Mouse (Mus musculus) lung, postnatal 0 days (tissue): ENCODE data around the gene Dcaf12. TPM values are rescaled to one million over a fixed set of nuclear protein-coding genes. Genes with fewer than 3 reads are reported as not detected.

Experiments
- ATAC-seq: fragments of 200-750 bp; cut with Nextera tagmentation; 2 replicates; pipeline ENCODE4 v1.8.0; 2017; ENCODE audit warnings: moderate library complexity
- DNase-seq: peaks from one replicate; pipeline ENCODE4 v3.0.0-alpha.2; 2016; ENCODE audit warnings: low spot score
- H3K27ac ChIP-seq: fragments of 300-500 bp; sonication (generic); 2 replicates; pipeline ENCODE4 v1.5.1; 2014; ENCODE audit warnings: antibody characterized with exemption, mild to moderate bottlenecking, low read length, mixed read lengths
- H3K27me3 ChIP-seq: fragments of 300-500 bp; sonication (generic); replicated peaks from 2 replicates; pipeline ENCODE4 v1.6.1; 2014; ENCODE audit warnings: low read length, mixed read lengths; ENCODE audit not compliant: insufficient read depth
- H3K36me3 ChIP-seq: fragments of 300-500 bp; sonication (generic); 2 replicates; pipeline ENCODE4 v1.6.1; 2014; ENCODE audit warnings: low read length, mixed read lengths; ENCODE audit not compliant: insufficient read depth
- H3K4me1 ChIP-seq: fragments of 300-500 bp; sonication (generic); 2 replicates; pipeline ENCODE4 v1.6.1; 2014; ENCODE audit warnings: antibody characterized with exemption, low read depth, low read length, mixed read lengths; ENCODE audit not compliant: insufficient read depth
- H3K4me2 ChIP-seq: fragments of 300-500 bp; sonication (generic); replicated peaks from 2 replicates; pipeline ENCODE4 v1.6.1; 2014; ENCODE audit warnings: low read depth, mild to moderate bottlenecking, low read length, moderate library complexity, mixed read lengths
- H3K4me3 ChIP-seq: fragments of 300-500 bp; sonication (generic); 2 replicates; pipeline ENCODE4 v1.5.1; 2014; ENCODE audit warnings: low read depth, low read length
- H3K9ac ChIP-seq: fragments of 300-500 bp; sonication (generic); replicated peaks from 2 replicates; pipeline ENCODE4 v1.6.1; 2014; ENCODE audit warnings: low read depth, mild to moderate bottlenecking
- H3K9me3 ChIP-seq: fragments of 300-500 bp; sonication (generic); 2 replicates; pipeline ENCODE4 v1.6.1; 2016; ENCODE audit warnings: low read length, mixed read lengths
- CTCF ChIP-seq: IDR thresholded peaks from 2 replicates; pipeline ENCODE4 v1.5.1; 2016; ENCODE audit warnings: antibody characterized with exemption, mild to moderate bottlenecking
- EP300 ChIP-seq: IDR thresholded peaks from 2 replicates; pipeline ENCODE4 v1.6.1; 2016; ENCODE audit warnings: antibody characterized with exemption, mild to moderate bottlenecking, control low read depth
- WGBS: fragments of 180-500 bp; shearing (Covaris S2); extraction: QIAGEN DNeasy Blood & Tissue Kit; methylation state at CpG from one replicate; pipeline ENCODE4 v1.1.7; 2014; 5-methylcytosine and 5-hydroxymethylcytosine counted together
- polyA plus RNA-seq: library from polyadenylated mRNA; unstranded; fragments of >200 nt; fragmentation: Nextera tagmentation; extraction: Ambion mirVana; gene quantifications from 2 replicates; pipeline ENCODE4 v1.2.1, GENCODE M21; 2015

The Dcaf12 gene
- polyA plus RNA-seq, 1 experiment from 2014 or later: 41.3 TPM

DNA sequence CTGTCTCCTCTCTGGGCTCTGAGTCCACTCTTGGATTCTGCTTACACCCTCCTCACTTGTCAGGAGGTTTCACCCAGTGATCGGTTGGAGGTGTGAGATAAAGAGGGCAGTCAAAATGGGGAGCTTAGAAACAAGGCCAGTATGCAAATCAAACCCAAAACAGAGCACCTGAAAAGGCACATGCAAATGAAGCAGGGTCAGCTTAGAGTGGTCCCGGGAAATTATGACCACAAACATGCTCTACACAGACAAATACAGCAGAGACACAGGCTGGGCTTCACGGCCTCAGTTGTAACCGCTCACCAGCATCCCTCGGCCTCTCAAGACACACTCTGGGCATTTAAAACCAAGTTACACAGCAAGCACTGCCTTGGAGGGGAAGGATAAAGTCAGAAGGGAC is 15.7 kb downstream of the Dcaf12 start:
- no peak overlapping the region for H3K9ac ChIP-seq
- peaks cover 61% of the 10 kb centered on the region; the same call in 1 of the 2 replicates for H3K36me3 ChIP-seq
- H3K27me3 ChIP-seq: no peaks in the 10 kb centered on the region
- H3K4me2 ChIP-seq: no peak overlapping the region
- DNase-seq: no peak
- 86% methylated on average over 5 of the region's 5 CpGs for WGBS
- no peak overlapping the region for H3K27ac ChIP-seq
- no peak for ATAC-seq
- no peaks in the 10 kb centered on the region for H3K4me1 ChIP-seq
- H3K9me3 ChIP-seq: no peaks in the 10 kb centered on the region
- TF ChIP-seq CTCF (no peak), EP300 (no peak)
- no peak overlapping the region for H3K4me3 ChIP-seq

DNA sequence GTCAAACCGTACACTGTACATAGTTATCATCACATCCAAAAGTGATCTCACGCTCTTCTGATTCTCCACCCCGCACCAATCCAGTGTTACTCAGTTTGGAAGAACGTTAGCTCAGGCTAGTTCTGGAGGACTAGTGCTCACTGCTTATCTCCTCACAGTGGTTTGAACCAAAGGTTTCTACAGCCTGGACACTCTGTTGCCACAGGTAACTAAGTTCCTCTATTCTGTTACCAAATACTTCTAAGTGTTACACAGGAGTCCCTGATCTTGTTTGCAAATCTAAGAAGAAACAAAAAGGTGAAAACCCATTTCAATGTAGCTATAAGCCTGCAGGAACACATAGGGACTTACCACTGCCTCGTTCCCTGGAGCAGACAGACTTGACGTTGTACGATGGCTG is 18.7 kb downstream of the Dcaf12 start:
- 95% methylated on average over 7 of the region's 7 CpGs for WGBS
- no peaks in the 10 kb centered on the region for H3K9me3 ChIP-seq
- H3K4me3 ChIP-seq: no peak overlapping the region
- TF ChIP-seq EP300: no peak
- no peak for TF ChIP-seq CTCF
- H3K36me3 ChIP-seq: peaks cover 74% of the 10 kb centered on the region
- no peak overlapping the region for H3K27ac ChIP-seq
- DNase-seq (no peak), ATAC-seq (no peak)
- no peaks in the 10 kb centered on the region for H3K27me3 ChIP-seq
- no peak overlapping the region for H3K4me2 ChIP-seq
- no peaks in the 10 kb centered on the region for H3K4me1 ChIP-seq
- H3K9ac ChIP-seq: no peak overlapping the region

DNA sequence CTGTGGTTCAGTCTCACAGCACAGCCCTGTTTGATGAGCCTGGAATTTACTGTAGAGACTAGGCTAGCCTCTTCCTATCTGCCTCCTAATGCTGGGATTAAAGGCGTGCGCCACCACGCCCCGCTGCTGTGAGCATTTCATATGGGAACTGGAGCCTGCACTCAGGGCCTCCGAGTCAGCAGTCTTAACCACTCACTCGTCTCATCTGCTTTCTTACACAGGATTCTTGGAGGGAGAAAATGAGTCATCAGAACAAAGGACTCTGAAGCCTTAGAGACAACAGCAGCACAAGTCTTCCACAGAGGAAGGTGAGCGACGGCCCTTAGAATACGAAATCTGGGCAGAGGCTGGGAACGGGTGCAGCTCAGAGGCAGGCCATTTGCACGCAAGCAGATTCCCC is 19.2 kb downstream of the Dcaf12 start:
- no peak for ATAC-seq
- WGBS: 89% methylated on average over 11 of the region's 11 CpGs
- Histone ChIP-seq H3K9me3 (no peaks in the 10 kb centered on the region), H3K4me3 (no peak overlapping the region), H3K27ac (no peak overlapping the region), H3K4me2 (no peak overlapping the region), H3K36me3 (peaks cover 69% of the 10 kb centered on the region), H3K9ac (no peak overlapping the region), H3K27me3 (no peaks in the 10 kb centered on the region), H3K4me1 (no peaks in the 10 kb centered on the region)
- no peak for DNase-seq
- TF ChIP-seq EP300: no peak
- no peak for TF ChIP-seq CTCF

DNA sequence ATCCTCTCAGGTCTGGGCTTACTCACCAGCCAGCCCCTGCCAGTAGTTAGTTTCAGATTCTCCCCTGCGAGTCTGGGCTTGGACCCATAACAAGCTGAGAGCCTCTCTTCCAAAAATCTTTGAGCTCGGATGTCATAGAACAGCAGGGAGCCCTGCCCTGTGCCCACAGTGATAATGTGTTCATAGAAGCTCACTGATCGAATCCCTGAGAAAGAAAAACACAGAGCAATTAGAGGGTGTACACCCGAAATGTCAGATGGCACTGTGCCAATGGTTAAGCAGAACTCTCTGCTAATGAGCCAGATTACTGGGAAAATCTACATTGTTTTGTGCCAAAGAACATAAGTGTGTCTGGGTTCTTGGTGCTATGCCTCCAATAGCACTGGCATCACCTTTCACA is 20.8 kb downstream of the Dcaf12 start:
- H3K4me2 ChIP-seq: no peak overlapping the region
- H3K9ac ChIP-seq: no peak overlapping the region
- H3K4me1 ChIP-seq: no peaks in the 10 kb centered on the region
- H3K27me3 ChIP-seq: no peaks in the 10 kb centered on the region
- DNase-seq (no peak), ATAC-seq (no peak)
- 87% methylated on average over 4 of the region's 4 CpGs for WGBS
- H3K36me3 ChIP-seq: peaks cover 53% of the 10 kb centered on the region
- TF ChIP-seq EP300 (no peak), CTCF (no peak)
- no peak overlapping the region for H3K4me3 ChIP-seq
- H3K9me3 ChIP-seq: no peaks in the 10 kb centered on the region
- no peak overlapping the region for H3K27ac ChIP-seq

DNA sequence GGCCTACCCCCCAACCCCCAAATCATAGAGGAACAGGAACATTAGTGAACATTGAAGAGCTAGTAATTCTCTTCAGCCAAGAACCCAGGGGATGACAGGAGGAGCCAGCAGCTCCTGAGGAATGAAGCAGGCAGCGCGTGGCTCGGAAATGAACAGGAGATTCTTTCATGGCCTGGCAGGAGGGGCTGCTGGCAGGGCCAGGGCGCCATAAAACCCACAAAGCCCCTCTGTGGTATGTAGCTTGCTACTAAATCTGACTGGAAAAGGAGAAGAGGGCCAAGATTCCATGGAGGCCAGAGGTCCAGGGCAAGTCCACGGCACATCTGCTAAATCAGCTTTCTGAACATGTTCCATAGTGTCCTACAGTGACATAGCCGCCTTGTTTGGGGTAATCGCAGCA is 24.9 kb downstream of the Dcaf12 start:
- peaks cover 21% of the 10 kb centered on the region for H3K36me3 ChIP-seq
- DNase-seq: no peak
- H3K4me3 ChIP-seq: no peak overlapping the region
- no peak overlapping the region for H3K27ac ChIP-seq
- TF ChIP-seq EP300 (no peak), CTCF (no peak)
- 88% methylated on average over 7 of the region's 7 CpGs for WGBS
- H3K4me1 ChIP-seq: no peaks in the 10 kb centered on the region
- no peaks in the 10 kb centered on the region for H3K27me3 ChIP-seq
- no peak overlapping the region for H3K9ac ChIP-seq
- no peak overlapping the region for H3K4me2 ChIP-seq
- no peaks in the 10 kb centered on the region for H3K9me3 ChIP-seq
- ATAC-seq: no peak

DNA sequence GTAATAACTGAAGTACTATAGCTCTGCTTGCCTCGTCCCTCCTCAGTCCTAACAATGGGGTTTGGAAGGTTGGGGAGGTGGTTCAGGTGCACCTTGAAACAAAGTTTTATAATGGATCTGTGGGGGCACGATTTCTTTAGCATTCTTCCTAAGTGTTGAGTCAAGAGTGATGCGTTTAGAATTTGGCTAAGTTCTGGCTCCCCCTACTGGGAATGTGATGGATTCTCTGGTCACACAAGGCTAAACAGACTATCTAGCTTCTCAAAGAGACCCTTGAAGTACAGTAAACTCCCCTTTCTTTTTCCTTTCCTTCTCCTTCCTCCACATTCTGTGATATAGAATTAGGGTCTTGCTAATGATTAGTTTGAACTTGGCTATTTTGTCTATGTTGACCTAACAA is 28.3 kb downstream of the Dcaf12 start:
- Histone ChIP-seq H3K27me3 (no peaks in the 10 kb centered on the region), H3K36me3 (peaks cover 3% of the 10 kb centered on the region; the same call in 1 of the 2 replicates), H3K9ac (no peak overlapping the region), H3K27ac (no peak overlapping the region), H3K4me3 (no peak overlapping the region), H3K9me3 (no peaks in the 10 kb centered on the region), H3K4me2 (no peak overlapping the region), H3K4me1 (no peaks in the 10 kb centered on the region)
- TF ChIP-seq EP300: no peak
- TF ChIP-seq CTCF: peak; percentile 81
- ATAC-seq (no peak), DNase-seq (peak; percentile 79)
- WGBS: 7% methylated on average over 3 of the region's 3 CpGs

DNA sequence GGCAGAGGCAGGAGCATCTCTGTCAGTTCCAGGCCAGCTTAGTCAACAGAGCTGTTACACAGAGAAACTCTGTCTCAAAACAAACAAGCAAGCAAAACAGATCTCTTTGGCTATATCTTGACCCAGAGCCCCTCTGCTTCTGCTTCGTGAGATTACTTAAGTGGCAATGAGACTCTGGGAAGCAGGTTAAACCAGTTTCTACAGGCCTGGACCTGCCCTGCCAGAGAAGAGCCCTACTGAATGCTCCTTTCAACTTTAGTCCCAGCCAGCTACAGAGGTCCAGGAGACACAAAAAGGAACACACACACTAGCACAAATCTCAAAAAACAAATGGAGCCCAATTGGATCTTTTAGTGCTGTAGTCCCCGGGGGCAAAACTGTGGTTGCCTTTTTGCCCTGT is 30.6 kb downstream of the Dcaf12 start:
- ATAC-seq: peak; percentile 87
- Histone ChIP-seq H3K4me2 (no peak overlapping the region), H3K36me3 (no peaks in the 10 kb centered on the region), H3K9me3 (no peaks in the 10 kb centered on the region), H3K9ac (no peak overlapping the region), H3K27ac (peak overlapping the region; percentile 60), H3K27me3 (no peaks in the 10 kb centered on the region), H3K4me1 (no peaks in the 10 kb centered on the region), H3K4me3 (no peak overlapping the region)
- WGBS: 47% methylated on average over 2 of the region's 2 CpGs
- TF ChIP-seq CTCF (no peak), EP300 (no peak)
- peak; percentile 71 for DNase-seq
